Mouse (Mus musculus) kidney, embryonic 14.5 days (tissue): ENCODE measurements around the gene Gpr84. TPM values are rescaled to one million over a fixed set of nuclear protein-coding genes. Genes with fewer than 3 reads are reported as not detected.

Experiments used
- ATAC-seq: fragments of 200-750 bp; cut with Nextera tagmentation; 2 replicates; pipeline ENCODE4 v1.8.0; 2017; ENCODE audit warnings: moderate number of reproducible peaks, mild to moderate bottlenecking, moderate TSS enrichment, moderate library complexity; ENCODE audit not compliant: low FRiP score, low TSS enrichment
- H3K27ac ChIP-seq: fragments of 300-500 bp; sonication (generic); 2 replicates; pipeline ENCODE4 v1.5.1; 2014; ENCODE audit warnings: low read depth, mild to moderate bottlenecking, low read length, moderate library complexity, mixed read lengths
- H3K27me3 ChIP-seq: fragments of 300-500 bp; sonication (generic); 2 replicates; pipeline ENCODE4 v1.6.1; 2014; ENCODE audit warnings: mild to moderate bottlenecking, low read length; ENCODE audit not compliant: control insufficient read depth, insufficient read depth
- H3K36me3 ChIP-seq: fragments of 300-500 bp; sonication (generic); 2 replicates; pipeline ENCODE4 v1.6.1; 2014; ENCODE audit warnings: low read length, mixed read lengths; ENCODE audit not compliant: control insufficient read depth, insufficient read depth
- H3K4me1 ChIP-seq: fragments of 300-500 bp; sonication (generic); 2 replicates; pipeline ENCODE4 v1.6.1; 2014; ENCODE audit warnings: low read length, mixed read lengths; ENCODE audit not compliant: control insufficient read depth, insufficient read depth
- H3K4me2 ChIP-seq: fragments of 300-500 bp; sonication (generic); replicated peaks from 2 replicates; pipeline ENCODE4 v1.6.1; 2014; ENCODE audit warnings: low read depth, mild to moderate bottlenecking, low read length
- H3K4me3 ChIP-seq: fragments of 300-500 bp; sonication (generic); 2 replicates; pipeline ENCODE4 v1.5.1; 2014; ENCODE audit warnings: mild to moderate bottlenecking, low read length
- H3K9ac ChIP-seq: fragments of 300-500 bp; sonication (generic); 2 replicates; pipeline ENCODE4 v1.6.1; 2014; ENCODE audit warnings: low read depth, mild to moderate bottlenecking, low read length, moderate library complexity
- H3K9me3 ChIP-seq: fragments of 300-500 bp; sonication (generic); 2 replicates; pipeline ENCODE4 v1.6.1; 2016; ENCODE audit warnings: low read length; ENCODE audit not compliant: control insufficient read depth
- WGBS: fragments of 180-500 bp; shearing (Covaris S2); extraction: QIAGEN DNeasy Blood & Tissue Kit; methylation state at CpG from one replicate; pipeline ENCODE4 v1.1.7; 2014; 5-methylcytosine and 5-hydroxymethylcytosine counted together
- polyA plus RNA-seq: library from polyadenylated mRNA; unstranded; fragments of >200 nt; fragmentation: Nextera tagmentation; extraction: Ambion mirVana; gene quantifications from 2 replicates; pipeline ENCODE4 v1.2.1, GENCODE M21; 2014

Gpr84 gene
- polyA plus RNA-seq, 1 experiment from 2014 or later: 0.69 TPM

- Histone ChIP-seq H3K9me3 (no peaks in the 10 kb centered on the region), H3K36me3 (no peaks in the 10 kb centered on the region), H3K9ac (peak overlapping the region; percentile 18; the same call in 1 of the 2 replicates), H3K4me1 (peaks cover 15% of the 10 kb centered on the region; the same call in 1 of the 2 replicates), H3K4me3 (no peak overlapping the region), H3K27me3 (no peaks in the 10 kb centered on the region), H3K4me2 (no peak overlapping the region), H3K27ac (no peak overlapping the region)
- ATAC-seq: no peak
- 62% methylated on average over 5 of the region's 5 CpGs for WGBS
Measured at GRCm38 (mm10) chr15:103333081-103333615, 22.7 kb upstream of the Gpr84 start.

- Histone ChIP-seq H3K27ac (peak overlapping the region; percentile 83), H3K9me3 (no peaks in the 10 kb centered on the region), H3K27me3 (no peaks in the 10 kb centered on the region), H3K36me3 (peaks cover 5% of the 10 kb centered on the region; the same call in 1 of the 2 replicates), H3K4me2 (peak overlapping the region; percentile 86), H3K4me1 (peaks cover 23% of the 10 kb centered on the region; the same call in 1 of the 2 replicates), H3K9ac (peak overlapping the region; percentile 81), H3K4me3 (peak overlapping the region; percentile 71)
- WGBS: under 1% methylated on average over 37 of the region's 40 CpGs
- peak; percentile 96 for ATAC-seq
Measured at GRCm38 (mm10) chr15:103323455-103324247, 13.2 kb upstream of the Gpr84 start.

DNA sequence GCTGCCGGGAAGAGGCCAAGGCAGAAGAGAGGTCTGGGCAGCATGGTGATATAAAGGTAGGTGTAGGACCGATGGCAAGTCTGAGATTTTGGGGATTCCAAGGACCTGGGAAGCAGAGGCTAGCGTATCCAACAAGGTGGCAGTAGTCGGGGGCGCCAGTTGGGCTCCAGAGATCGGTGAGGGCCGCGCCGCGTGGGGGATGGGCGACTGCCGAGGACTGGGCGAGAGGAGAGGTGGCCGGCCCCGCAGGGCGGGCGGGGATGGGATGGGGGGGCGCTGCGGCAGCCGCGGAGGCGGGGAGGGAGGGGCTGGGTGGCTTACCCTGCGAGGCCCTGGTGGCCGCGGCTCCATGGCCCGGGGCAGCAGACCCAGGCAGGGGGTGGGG, 12.7 kb upstream of the Gpr84 start:
- H3K27ac ChIP-seq: peak overlapping the region; percentile 83; the same call in 1 of the 2 replicates

DNA sequence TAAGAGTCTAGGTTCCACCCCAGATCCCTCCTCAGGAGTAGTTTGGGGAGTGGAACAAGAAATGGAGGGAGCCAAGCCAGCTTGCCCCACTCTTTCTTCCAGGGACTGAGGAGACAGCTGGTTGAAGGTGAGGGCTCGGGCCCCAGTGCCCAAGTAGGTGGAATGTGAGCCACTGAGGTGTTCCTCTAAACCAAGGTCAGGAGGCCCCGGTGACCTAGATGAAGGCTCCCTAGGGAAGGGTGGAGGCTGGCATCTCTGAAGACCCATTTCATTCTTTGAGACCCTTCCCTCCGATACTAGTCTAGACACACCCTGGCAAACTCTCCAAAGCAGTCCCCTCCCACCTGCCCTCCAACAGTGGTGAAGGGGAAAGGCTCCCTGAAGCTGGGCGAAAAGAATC, 12.0 kb upstream of the Gpr84 start:
- H3K36me3 ChIP-seq: peaks cover 12% of the 10 kb centered on the region; the same call in 1 of the 2 replicates
- no peak for ATAC-seq
- H3K4me1 ChIP-seq: peaks cover 24% of the 10 kb centered on the region; the same call in 1 of the 2 replicates
- no peaks in the 10 kb centered on the region for H3K27me3 ChIP-seq
- peak overlapping the region; percentile 71 for H3K4me3 ChIP-seq
- 44% methylated on average over 4 of the region's 4 CpGs for WGBS
- H3K27ac ChIP-seq: peak overlapping the region; percentile 30; the same call in 1 of the 2 replicates
- no peaks in the 10 kb centered on the region for H3K9me3 ChIP-seq
- H3K4me2 ChIP-seq: peak overlapping the region; percentile 86
- peak overlapping the region; percentile 81 for H3K9ac ChIP-seq

More for the DNA sequence above, 12.7 kb upstream of the Gpr84 start:
- Histone ChIP-seq H3K9me3 (no peaks in the 10 kb centered on the region), H3K4me1 (peaks cover 24% of the 10 kb centered on the region; the same call in 1 of the 2 replicates), H3K36me3 (peaks cover 6% of the 10 kb centered on the region; the same call in 1 of the 2 replicates), H3K4me2 (peak overlapping the region; percentile 86), H3K4me3 (peak overlapping the region; percentile 71), H3K27me3 (no peaks in the 10 kb centered on the region), H3K9ac (peak overlapping the region; percentile 81)
- ATAC-seq: no peak; the same call in 1 of the 2 replicates
- under 1% methylated on average over 26 of the region's 26 CpGs for WGBS

GRCm38 (mm10) chr15:103321076-103321475, 10.7 kb upstream of the Gpr84 start:
- H3K9me3 ChIP-seq: no peaks in the 10 kb centered on the region
- no peak overlapping the region for H3K27ac ChIP-seq
- 59% methylated on average over 1 of the region's 1 CpGs for WGBS
- ATAC-seq: no peak
- H3K36me3 ChIP-seq: peaks cover 25% of the 10 kb centered on the region
- peaks cover 29% of the 10 kb centered on the region for H3K4me1 ChIP-seq
- H3K4me2 ChIP-seq: no peak overlapping the region
- no peaks in the 10 kb centered on the region for H3K27me3 ChIP-seq
- H3K4me3 ChIP-seq: no peak overlapping the region
- no peak overlapping the region for H3K9ac ChIP-seq

DNA sequence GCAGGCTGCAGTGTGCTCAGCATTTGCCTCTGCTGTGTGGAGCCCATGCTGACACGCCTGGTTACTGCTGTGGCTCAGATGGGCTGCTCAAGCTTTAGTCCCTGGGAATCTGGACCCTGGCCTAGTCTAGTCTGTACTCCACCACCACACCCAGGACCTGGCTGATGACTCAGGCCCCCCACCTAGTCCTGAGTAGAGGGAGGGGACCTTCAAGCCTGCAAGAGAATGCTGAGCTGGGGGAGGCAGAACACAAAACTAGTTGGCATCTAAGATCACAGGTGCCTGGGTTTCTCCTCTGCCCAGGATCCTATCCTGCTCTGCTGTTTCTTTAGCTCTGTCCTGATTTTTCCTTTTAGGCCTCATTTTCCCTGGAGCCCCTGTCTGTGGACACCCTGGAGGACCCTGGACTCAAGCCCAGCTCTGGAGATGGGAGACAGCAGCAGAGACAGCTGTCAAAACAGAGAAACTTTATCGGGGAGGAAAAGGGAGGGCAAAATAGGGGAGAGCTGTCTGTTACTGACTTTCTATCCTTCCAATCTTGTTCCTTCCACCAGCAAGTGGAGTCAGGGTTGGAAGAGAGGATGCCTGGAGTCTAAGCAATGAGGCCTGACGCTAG, 7.9 kb upstream of the Gpr84 start:
- peak overlapping the region; percentile 20; the same call in 1 of the 2 replicates for H3K27ac ChIP-seq
- no peak for ATAC-seq
- H3K4me3 ChIP-seq: no peak overlapping the region
- H3K27me3 ChIP-seq: no peaks in the 10 kb centered on the region
- no peak overlapping the region for H3K4me2 ChIP-seq
- H3K9ac ChIP-seq: no peak overlapping the region
- no peaks in the 10 kb centered on the region for H3K9me3 ChIP-seq
- H3K4me1 ChIP-seq: peaks cover 50% of the 10 kb centered on the region
- H3K36me3 ChIP-seq: peaks cover 31% of the 10 kb centered on the region
- 52% methylated on average over 3 of the region's 3 CpGs for WGBS

DNA sequence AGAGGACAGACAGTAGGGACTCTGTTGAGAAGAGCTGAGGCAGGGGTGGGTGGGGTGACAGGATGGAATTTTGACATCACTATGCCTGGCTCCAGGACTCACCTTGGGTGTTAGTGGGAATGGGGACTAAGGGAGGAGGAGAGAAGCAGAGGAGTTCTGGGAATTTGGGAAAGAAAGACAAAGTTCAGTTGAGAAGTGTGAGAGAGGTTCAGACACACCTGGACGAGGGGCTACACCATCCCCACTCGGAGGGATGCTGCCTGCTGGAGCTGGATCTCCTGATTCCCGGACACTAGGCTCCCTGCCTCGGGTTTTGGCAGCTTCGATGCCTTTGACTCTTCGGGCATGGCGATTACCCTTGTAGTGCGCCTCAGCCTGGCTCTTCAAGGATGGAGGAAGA, 7.3 kb upstream of the Gpr84 start:
- Histone ChIP-seq H3K4me3 (no peak overlapping the region), H3K27ac (no peak overlapping the region; the same call in 1 of the 2 replicates), H3K9ac (no peak overlapping the region), H3K4me2 (no peak overlapping the region), H3K4me1 (peaks cover 47% of the 10 kb centered on the region), H3K9me3 (no peaks in the 10 kb centered on the region), H3K36me3 (peaks cover 31% of the 10 kb centered on the region), H3K27me3 (no peaks in the 10 kb centered on the region)
- ATAC-seq: no peak
- 83% methylated on average over 8 of the region's 8 CpGs for WGBS

DNA sequence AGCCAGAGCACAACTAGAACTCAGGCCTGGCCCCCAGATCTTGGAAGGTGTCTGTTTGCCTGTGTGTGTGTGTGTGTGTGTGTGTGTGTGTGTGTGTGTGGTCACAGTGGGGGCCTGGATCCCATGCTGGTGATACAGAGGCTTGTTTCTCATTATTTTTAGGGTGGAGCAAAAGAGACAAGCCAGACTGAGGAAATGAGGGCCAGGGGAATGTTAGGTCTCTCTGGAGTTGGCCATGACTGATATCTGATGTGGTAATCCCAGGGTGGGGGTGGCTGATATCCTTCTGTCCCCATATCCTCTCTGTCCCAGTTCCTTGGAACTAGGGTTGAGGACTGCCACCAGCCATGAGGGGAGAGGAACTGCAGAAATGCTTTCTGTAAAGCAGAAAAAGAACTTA, 6.7 kb upstream of the Gpr84 start:
- no peak for ATAC-seq
- Histone ChIP-seq H3K36me3 (peaks cover 31% of the 10 kb centered on the region), H3K9me3 (no peaks in the 10 kb centered on the region), H3K4me2 (no peak overlapping the region), H3K4me3 (no peak overlapping the region), H3K9ac (no peak overlapping the region), H3K27me3 (no peaks in the 10 kb centered on the region), H3K4me1 (peaks cover 41% of the 10 kb centered on the region), H3K27ac (no peak overlapping the region)
